Mouse (Mus musculus): ENCODE results near the gene Ddx41. TPM values are rescaled to one million over a fixed set of nuclear protein-coding genes. Genes with fewer than 3 reads are reported as not detected.

Gene Ddx41
- polyA plus RNA-seq, 1 experiment from 2014 or later = 68.4 TPM

DNA sequence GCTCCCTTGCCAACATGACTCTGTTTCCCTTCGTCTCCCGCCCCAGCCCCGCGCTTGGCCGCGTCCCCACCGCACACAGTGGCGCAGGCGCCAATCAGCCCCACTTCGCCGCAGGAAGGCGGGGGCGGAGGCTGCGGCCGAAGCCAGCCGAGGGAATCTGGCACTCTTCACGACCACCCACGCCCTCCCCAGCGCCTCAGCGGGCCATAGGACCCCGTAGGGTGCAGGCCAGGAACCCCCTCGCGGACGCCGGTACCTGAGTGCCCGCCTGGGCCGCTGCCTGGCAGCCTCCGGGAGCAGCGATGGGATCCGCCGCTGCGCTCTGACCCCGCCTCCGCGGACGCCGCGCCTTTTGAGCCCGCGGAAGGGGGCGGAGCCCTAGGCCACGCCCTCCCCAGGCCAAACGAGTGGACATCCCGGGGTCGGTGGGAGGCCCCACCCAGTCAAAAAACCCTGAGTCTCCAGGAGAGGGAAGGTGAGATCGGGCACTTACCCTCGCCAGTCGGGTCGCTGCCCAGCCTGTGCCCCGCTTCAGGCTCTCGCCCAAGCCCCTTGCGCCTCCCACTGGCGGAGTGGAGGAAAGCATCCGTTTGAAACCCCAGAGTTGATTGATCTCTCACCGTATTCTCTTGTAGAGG lies 23.2 kb downstream of the Ddx41 start, which contains the start of gene Pdlim7:
Gene Pdlim7, minus strand, starts transcription at position 566 of the 638 bp plus-strand sequence.
- no peaks in the 10 kb centered on the region for H3K9me3 ChIP-seq
- H3K4me1 ChIP-seq = peaks cover 33% of the 10 kb centered on the region
- H3K27me3 ChIP-seq = no peaks in the 10 kb centered on the region
- peak within 1 kb of the TSS; percentile 91 for H3K4me2 ChIP-seq (replicated peaks)
- H3K4me3 ChIP-seq = peak within 1 kb of the TSS; percentile 72
- under 1% methylated on average over 53 of the region's 55 CpGs for WGBS
- 0 out of 2 replicates have a peak, but pooled peaks cover 4% of the 10 kb centered on the region for H3K36me3 ChIP-seq
- H3K27ac ChIP-seq (replicated peaks) = peak within 1 kb of the TSS; percentile 82
- ATAC-seq (replicated peaks) = peak; percentile 79
- H3K9ac ChIP-seq (replicated peaks) = peak within 1 kb of the TSS; percentile 86

- peak; percentile 34 for ATAC-seq (replicated peaks)
- H3K4me1 ChIP-seq = peaks cover 33% of the 10 kb centered on the region
- H3K4me2 ChIP-seq (replicated peaks) = peak overlapping the region; percentile 91
- peak overlapping the region; percentile 82 for H3K27ac ChIP-seq (replicated peaks)
- peak overlapping the region; percentile 72 for H3K4me3 ChIP-seq
- H3K9ac ChIP-seq (replicated peaks) = peak overlapping the region; percentile 86
- no peaks in the 10 kb centered on the region for H3K9me3 ChIP-seq
- H3K36me3 ChIP-seq = peaks cover 8% of the 10 kb centered on the region; the same call in 1 of the 2 replicates
- WGBS = under 1% methylated on average over 25 of the region's 25 CpGs
- no peaks in the 10 kb centered on the region for H3K27me3 ChIP-seq
These were observed 24.0 kb downstream of the Ddx41 start for GRCm38 (mm10) chr13:55512379-55513031.

- Histone ChIP-seq H3K4me1 (peaks cover 33% of the 10 kb centered on the region), H3K9me3 (no peaks in the 10 kb centered on the region), H3K4me3 (0 out of 2 replicates have a peak overlapping the region, but pooled peaks have one; percentile 72), H3K4me2 (replicated peaks) (peak overlapping the region; percentile 91), H3K36me3 (peaks cover 17% of the 10 kb centered on the region), H3K27ac (replicated peaks) (peak overlapping the region; percentile 82), H3K9ac (replicated peaks) (no peak overlapping the region), H3K27me3 (no peaks in the 10 kb centered on the region)
- ATAC-seq (replicated peaks) = no peak
- WGBS = 37% methylated on average over 5 of the region's 5 CpGs
These were observed 25.0 kb downstream of the Ddx41 start for GRCm38 (mm10) chr13:55511492-55511861.

DNA sequence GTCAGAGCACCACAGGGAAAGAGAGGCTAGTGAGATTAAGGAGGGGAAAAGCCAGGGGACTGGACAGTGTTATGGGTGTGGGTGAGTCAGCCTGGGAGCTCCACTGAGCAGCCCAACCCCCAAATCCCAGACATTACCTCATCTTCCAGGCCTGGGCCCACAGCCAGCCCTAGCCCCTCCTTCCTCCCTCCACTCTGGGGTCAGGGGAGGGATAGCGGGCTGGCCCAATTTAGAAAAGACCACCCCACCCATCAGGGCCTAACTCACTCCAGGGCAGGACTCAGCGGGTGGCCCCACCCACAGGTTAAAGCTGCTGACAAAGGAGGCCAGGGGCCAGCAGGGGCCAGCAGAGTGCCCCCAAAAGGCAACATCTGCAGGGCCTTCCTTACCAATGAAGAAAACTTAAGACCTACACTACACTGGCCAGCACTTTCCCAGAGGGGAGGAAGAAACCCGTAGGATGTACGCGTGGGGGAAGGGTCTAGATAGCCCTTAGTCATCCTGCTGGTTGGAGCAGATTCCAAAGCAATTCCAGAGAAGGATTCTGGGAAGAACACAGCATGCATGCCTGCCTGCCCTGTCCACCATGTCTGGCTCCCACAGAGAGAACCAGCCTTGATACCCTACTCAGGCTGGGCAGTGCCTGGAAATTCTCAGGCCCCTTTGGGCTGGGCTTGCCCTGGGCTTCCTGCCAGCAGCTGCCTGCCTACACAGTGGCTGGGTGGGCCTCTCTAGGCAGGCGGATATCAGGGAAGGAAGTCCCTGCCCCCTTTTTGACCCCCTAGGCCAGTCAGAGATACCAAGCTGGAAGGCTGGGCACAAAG lies 25.6 kb downstream of the Ddx41 start:
- peak overlapping the region; percentile 82 for H3K27ac ChIP-seq (replicated peaks)
- H3K9me3 ChIP-seq = no peaks in the 10 kb centered on the region
- peak; percentile 41 for ATAC-seq (replicated peaks)
- peak overlapping the region; percentile 91 for H3K4me2 ChIP-seq (replicated peaks)
- WGBS = 7% methylated on average over 6 of the region's 6 CpGs
- no peaks in the 10 kb centered on the region for H3K27me3 ChIP-seq
- H3K4me1 ChIP-seq = peaks cover 33% of the 10 kb centered on the region
- 0 out of 2 replicates have a peak overlapping the region, but pooled peaks have one; percentile 4 for H3K4me3 ChIP-seq
- peaks cover 21% of the 10 kb centered on the region for H3K36me3 ChIP-seq
- H3K9ac ChIP-seq (replicated peaks) = no peak overlapping the region

DNA sequence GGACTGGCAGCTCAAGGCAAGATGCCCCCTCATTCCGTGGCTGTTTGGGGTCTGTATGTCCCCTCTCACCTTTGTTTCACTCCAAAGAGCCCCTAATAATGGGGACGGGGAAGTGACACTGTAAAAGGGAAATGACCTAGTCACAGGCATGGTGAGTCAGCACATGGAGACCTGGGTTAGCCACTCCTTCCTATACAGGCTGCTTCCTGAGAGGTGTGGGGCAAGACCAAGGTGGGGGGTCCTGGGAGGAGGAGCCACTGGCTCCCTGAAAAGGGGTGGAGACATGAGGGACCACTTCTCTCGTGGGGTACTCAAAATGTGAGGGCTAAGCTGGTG lies 26.2 kb downstream of the Ddx41 start:
- Histone ChIP-seq H3K9ac (replicated peaks) (no peak overlapping the region), H3K9me3 (no peaks in the 10 kb centered on the region), H3K36me3 (peaks cover 27% of the 10 kb centered on the region), H3K27ac (replicated peaks) (peak overlapping the region; percentile 82; the same call in 1 of the 2 replicates), H3K4me2 (replicated peaks) (no peak overlapping the region), H3K27me3 (no peaks in the 10 kb centered on the region), H3K4me1 (peaks cover 33% of the 10 kb centered on the region), H3K4me3 (no peak overlapping the region)
- WGBS = 18% methylated on average over 3 of the region's 3 CpGs
- ATAC-seq (replicated peaks) = no peak; the same call in 1 of the 2 replicates

DNA sequence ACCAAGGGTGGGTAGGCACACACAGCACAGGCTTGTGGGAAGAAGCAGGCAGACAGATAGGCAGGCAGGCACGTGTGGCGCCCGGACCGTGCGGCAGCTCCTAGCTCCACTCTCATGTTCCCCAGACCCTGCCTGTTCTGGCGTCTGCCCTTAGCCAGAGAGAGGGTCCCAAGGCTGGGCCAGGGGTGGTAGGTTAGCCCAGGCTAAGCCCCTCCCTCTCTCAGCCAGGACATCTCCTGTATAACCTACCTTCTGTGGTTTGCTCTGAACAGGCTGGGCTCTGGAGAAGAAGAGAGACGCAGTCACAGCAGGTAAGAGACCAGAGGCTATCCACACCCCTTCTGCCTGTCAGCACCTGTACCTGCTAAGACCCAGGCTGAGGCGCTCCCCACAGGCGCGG lies 27.9 kb downstream of the Ddx41 start:
- H3K4me2 ChIP-seq (replicated peaks) = no peak overlapping the region
- H3K27me3 ChIP-seq = no peaks in the 10 kb centered on the region
- no peak for ATAC-seq (replicated peaks)
- no peak overlapping the region for H3K4me3 ChIP-seq
- H3K36me3 ChIP-seq = peaks cover 33% of the 10 kb centered on the region
- no peaks in the 10 kb centered on the region for H3K9me3 ChIP-seq
- no peak overlapping the region for H3K9ac ChIP-seq (replicated peaks)
- WGBS = 94% methylated on average over 10 of the region's 10 CpGs
- no peak overlapping the region for H3K27ac ChIP-seq (replicated peaks)
- H3K4me1 ChIP-seq = peaks cover 27% of the 10 kb centered on the region

DNA sequence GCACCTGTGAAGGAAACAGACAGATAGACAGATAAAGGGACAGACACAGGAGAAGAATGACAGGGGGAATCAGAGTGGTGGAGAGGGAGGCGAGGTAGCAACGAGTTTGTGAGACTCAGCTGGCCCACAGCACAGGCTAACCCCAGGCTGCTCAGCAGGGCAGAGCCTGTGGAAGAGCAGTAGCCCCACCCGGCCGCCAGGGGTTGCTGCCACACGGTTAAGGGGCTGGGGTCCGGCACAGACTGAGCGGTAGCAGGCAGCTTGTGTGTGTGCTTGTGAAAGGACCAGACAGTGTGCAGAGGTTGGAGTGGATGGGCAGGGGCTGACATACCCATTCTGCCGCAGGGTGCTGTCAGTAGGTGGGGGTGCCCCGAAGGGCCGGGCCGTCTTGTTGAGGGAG lies 28.6 kb downstream of the Ddx41 start:
- Histone ChIP-seq H3K27me3 (no peaks in the 10 kb centered on the region), H3K27ac (replicated peaks) (no peak overlapping the region), H3K9ac (replicated peaks) (no peak overlapping the region), H3K36me3 (peaks cover 36% of the 10 kb centered on the region), H3K9me3 (no peaks in the 10 kb centered on the region), H3K4me3 (no peak overlapping the region), H3K4me1 (peaks cover 27% of the 10 kb centered on the region), H3K4me2 (replicated peaks) (no peak overlapping the region)
- 54% methylated on average over 11 of the region's 11 CpGs for WGBS
- ATAC-seq (replicated peaks) = no peak

DNA sequence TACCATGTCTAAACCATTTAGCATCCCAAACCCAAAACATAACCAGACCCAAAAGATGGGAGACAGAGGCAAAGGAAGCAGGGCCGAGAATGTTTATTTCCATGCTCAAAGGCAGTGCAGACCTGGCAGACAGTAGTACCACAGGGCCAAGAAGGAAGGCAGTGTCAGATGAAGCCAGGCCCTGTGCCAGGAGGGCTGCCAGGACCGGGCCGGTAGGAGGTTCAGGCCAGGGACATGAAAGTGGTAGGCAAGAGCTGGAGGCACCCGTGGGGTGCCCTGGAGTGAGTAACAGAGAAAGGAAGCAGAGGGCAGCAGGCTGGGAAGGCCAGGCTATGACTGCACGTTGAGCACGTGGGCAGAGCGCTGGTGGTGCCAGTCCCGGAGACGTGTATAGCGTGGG lies 29.8 kb downstream of the Ddx41 start:
- ATAC-seq (replicated peaks) = no peak
- Histone ChIP-seq H3K4me2 (replicated peaks) (no peak overlapping the region), H3K4me3 (no peak overlapping the region), H3K27me3 (no peaks in the 10 kb centered on the region), H3K4me1 (peaks cover 17% of the 10 kb centered on the region), H3K9ac (replicated peaks) (no peak overlapping the region), H3K9me3 (no peaks in the 10 kb centered on the region), H3K27ac (replicated peaks) (no peak overlapping the region), H3K36me3 (peaks cover 42% of the 10 kb centered on the region)
- WGBS = 87% methylated on average over 10 of the region's 10 CpGs

GRCm38 (mm10) chr13:55505810-55506209 lies 30.6 kb downstream of the Ddx41 start:
- Histone ChIP-seq H3K27ac (replicated peaks) (no peak overlapping the region), H3K27me3 (no peaks in the 10 kb centered on the region), H3K36me3 (peaks cover 42% of the 10 kb centered on the region), H3K9ac (replicated peaks) (no peak overlapping the region), H3K9me3 (no peaks in the 10 kb centered on the region), H3K4me3 (no peak overlapping the region), H3K4me2 (replicated peaks) (no peak overlapping the region), H3K4me1 (peaks cover 8% of the 10 kb centered on the region)
- 96% methylated on average over 9 of the region's 9 CpGs for WGBS
- no peak for ATAC-seq (replicated peaks)

GRCm38 (mm10) chr13:55504390-55504789 lies 32.1 kb downstream of the Ddx41 start:
- H3K27ac ChIP-seq (replicated peaks) = no peak overlapping the region
- no peak overlapping the region for H3K4me3 ChIP-seq
- H3K9me3 ChIP-seq = no peaks in the 10 kb centered on the region
- peaks cover 42% of the 10 kb centered on the region for H3K36me3 ChIP-seq
- 86% methylated on average over 5 of the region's 5 CpGs for WGBS
- H3K4me2 ChIP-seq (replicated peaks) = no peak overlapping the region
- ATAC-seq (replicated peaks) = no peak
- no peaks in the 10 kb centered on the region for H3K27me3 ChIP-seq
- no peak overlapping the region for H3K9ac ChIP-seq (replicated peaks)
- no peaks in the 10 kb centered on the region for H3K4me1 ChIP-seq

DNA sequence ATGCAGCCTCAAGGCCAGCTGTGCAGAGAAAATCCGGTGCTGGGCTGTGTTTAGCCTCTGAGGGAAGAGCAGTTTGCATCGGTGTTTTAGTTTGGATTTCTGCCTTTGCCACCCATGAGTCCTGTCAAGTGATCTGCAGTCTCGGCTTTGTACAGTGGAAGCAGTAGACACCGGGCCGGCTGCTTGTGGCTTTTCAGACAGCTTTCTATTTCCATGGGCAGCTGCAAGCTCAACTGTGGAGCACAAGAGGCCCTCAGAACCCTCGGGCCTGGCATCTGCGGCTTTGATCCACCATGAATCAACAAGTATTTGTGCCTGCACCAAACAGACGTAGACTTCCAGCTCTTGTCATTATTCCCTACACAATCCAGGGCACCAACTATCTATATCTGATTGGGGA lies 34.1 kb downstream of the Ddx41 start:
- no peaks in the 10 kb centered on the region for H3K9me3 ChIP-seq
- no peak overlapping the region for H3K4me2 ChIP-seq (replicated peaks)
- H3K4me3 ChIP-seq = no peak overlapping the region
- peaks cover 7% of the 10 kb centered on the region for H3K4me1 ChIP-seq
- no peaks in the 10 kb centered on the region for H3K27me3 ChIP-seq
- H3K27ac ChIP-seq (replicated peaks) = no peak overlapping the region
- WGBS = 83% methylated on average over 8 of the region's 8 CpGs
- peaks cover 33% of the 10 kb centered on the region for H3K36me3 ChIP-seq
- H3K9ac ChIP-seq (replicated peaks) = no peak overlapping the region
- ATAC-seq (replicated peaks) = no peak

DNA sequence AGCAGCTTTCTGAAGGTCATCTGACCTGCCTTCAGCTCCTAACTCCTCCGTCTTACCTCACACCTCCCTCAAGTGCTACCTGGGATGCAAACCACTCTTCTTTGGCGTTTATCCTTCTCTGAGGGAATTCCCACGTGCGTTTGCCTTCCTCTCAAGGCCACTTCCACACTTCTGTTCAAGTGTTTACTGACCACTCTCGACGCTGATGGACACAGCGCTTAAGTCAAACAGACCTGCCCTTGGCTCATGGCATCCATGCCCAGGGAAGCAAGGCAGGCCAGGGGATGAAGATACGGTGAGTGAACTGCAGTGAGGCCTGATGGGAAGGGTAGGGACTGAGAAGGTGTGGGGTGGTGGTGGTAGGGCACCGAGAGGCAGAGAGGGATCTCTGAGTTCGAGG lies 35.9 kb downstream of the Ddx41 start:
- Histone ChIP-seq H3K4me3 (no peak overlapping the region), H3K36me3 (peaks cover 18% of the 10 kb centered on the region), H3K9ac (replicated peaks) (no peak overlapping the region), H3K4me2 (replicated peaks) (no peak overlapping the region), H3K4me1 (peaks cover 19% of the 10 kb centered on the region), H3K9me3 (no peaks in the 10 kb centered on the region), H3K27me3 (no peaks in the 10 kb centered on the region), H3K27ac (replicated peaks) (no peak overlapping the region)
- ATAC-seq (replicated peaks) = no peak
- 82% methylated on average over 10 of the region's 10 CpGs for WGBS
